Mouse (Mus musculus): Measurements from ENCODE around the gene Sh3gl1.

DNA sequence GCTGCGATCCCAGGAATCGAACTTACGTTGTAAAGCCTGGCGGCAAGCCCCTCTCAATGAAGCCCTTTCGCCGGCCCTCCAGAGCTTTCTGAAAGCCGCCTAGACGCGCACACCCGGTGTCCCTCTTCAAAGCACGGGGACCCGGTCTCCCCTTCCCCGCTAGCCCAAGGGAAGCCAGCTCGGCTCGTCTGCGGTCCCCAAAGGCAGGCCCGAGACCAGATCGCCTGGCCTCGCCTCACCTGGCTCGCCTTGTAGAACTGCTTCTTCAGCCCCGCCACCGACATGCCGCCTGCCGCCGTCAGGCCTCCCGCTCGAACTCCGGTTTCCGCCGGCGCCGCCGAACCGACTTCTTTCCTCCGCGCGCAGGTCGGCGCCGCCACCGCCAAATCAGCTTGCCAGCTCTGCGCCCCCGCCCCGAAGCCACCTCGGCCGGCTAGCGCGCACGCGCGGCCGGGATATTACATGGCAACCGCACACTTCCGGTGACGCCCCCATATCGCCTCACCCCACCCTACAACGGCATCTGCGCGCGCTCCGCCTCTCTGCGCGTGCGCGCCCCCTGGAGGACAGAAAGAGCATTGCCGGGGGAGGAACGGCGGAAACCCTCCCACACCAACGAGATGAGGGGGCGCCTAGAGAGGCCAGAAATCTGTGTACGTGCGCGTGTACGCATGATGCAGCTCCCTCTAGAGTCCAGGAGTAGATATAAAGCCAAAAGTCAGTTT, at the start of gene Sh3gl1:
- peak; percentile 96 for TF ChIP-seq CTCF (IDR thresholded peaks at IDR 0.05; ENCODE audit: low read depth, low read length)
- TF ChIP-seq POLR2A (IDR thresholded peaks at IDR 0.05; ENCODE audit: extremely low read depth, insufficient read depth, low read length) = peak; percentile 86
